Mouse (Mus musculus): Measurements from ENCODE around the gene Rdh11.

The Rdh11 gene

DNA sequence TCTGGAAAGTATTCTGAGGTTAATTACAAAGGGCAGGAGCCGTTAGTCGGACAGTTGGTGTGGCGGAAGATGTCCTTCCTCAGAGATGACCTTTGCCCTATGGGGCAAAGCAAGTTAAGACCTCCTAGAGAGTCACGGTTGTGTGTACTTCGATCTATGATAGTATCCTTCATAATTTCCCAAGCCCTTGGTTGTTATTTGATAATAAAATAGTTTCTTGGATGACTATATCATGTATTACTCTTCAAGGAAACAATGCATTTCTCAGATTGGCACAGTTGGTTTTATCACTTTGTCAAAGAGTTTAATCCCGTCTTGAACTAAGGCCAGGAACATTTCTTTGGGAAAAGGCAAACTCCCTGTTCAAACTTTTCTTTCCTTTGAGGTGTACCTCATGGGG lies at the start of gene Rdh11:
Rdh11 (minus strand) TSS at position 101 of the 400 bp plus-strand sequence.
- CTCF ChIA-PET, result no interaction called here

DNA sequence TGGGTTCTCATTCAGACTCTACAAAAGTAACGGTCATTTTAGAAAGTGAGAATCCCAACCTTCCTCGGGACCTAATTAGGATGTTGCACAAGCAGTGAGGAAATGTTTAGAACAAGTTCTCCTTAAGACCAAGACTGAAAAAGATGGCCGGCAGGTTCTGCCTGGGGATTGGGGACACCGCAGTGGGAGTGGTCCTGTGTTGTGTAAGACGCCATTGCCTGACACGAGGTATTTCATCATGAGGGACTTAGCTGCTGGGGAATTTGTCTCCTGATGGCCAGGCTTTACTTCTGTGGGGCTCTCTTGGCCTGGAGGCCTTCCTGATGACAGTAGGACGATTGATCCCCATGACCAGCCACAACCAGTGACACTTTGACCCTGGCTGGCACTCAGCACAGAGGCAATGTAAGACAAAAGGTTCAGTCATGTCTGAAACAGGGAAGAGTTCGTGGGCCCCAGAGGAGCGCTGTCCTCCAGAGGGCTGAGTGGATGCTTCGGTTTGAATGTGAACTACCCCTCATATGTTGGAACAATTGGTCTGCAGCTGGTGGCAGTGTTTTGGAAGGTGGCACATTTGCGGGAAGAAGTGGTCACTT lies 43.5 kb upstream of the Rdh11 start:
- CTCF ChIA-PET, result no interaction called here

DNA sequence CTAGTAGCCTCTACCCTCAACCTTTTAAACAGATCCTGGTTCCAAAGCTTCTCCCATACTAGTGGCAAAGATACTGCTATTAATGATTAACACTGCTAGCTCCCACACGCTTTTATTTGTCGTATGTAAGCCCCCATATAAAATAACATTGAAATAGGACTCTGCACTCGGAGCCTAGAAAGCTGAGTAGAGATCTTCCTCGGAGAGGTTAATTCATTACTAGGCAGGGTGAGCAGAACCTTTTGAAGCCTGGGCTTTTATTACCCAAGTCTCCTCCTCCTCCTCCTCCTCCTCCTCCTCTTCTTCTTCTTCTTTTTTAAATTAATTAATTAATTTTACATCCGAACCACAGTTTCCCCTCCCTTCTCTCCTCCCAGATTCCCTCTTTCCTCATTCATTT lies 25.4 kb upstream of the Rdh11 start:
- CTCF ChIA-PET, result no interaction called here

DNA sequence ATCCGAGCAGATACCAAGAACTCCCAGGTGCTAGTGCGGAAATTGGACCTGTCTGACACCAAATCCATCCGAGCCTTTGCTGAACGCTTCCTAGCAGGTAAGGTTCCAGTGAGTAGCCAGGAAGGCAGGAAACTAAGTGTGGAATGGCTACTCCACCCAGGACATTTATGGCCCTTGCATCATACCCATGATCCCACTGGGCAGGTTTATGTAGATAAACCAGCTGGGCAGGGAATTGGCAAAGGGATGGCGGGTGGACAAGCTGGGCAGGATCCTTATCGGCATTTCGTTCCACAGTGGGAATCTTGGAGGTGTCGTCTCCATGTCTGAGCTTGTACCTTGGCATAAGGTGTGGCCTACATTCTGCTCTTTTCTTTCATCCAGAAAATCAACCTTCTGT lies 19.4 kb upstream of the Rdh11 start:
- CTCF ChIA-PET, result no interaction called here

DNA sequence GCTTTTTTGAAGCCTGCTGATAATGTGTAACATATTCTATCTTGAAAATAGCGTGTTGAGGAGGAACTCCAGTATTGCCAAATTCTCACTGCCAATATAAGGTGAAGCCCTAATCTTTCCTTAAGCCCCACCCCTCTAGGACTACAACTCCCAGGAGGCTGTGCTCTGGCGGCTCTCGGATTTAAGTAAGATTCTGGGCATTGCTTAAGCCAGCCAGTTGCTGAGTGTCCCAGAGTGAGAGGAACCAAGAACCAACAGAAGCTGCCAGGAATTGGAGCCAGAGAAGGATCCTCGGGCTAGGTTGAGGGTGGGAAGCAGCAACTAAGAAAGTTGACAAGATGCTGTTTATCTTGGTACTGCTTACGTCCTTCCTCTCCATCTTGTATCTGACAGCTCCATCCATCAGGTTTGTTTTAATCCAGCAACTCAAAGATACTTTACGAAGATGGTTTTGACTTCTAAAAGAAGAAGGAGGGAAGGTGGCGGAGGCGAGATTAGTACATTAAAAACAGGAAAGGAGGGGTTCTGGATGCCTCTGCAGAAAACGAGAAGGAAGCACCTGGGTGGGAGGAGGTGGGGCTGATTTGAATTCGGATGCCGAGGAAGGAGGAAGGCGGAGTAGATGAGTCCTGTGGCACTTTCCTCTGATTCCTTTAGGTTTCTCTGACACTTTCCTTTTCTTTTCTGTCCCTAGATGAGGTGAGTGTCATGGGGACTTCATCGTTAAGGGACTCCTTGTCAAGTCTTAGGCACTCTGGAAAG lies 16.8 kb upstream of the Rdh11 start, which contains the start of gene Rdh12:
Rdh12 (plus strand) TSS at position 212 of the 762 bp plus-strand sequence.
- CTCF ChIA-PET, result no interaction called here

DNA sequence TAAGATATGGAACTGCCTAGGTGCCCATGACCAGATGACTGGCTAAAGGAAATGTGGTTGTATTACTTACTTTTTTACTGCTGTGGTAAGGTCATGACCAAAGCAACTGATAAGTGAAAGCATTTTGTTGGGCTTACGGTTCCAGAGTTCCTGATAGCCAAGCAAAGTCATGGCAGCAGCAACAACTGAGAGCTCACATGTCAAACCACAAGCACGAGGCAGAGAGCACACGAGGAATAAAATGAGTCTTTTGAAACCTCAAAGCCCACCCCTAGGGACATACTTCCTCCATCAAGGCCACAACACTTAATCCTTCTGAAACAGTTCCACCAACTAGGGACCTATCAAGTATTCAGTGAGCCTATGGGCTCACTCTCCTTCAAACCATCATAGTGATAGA lies 9.8 kb upstream of the Rdh11 start:
- CTCF ChIA-PET, result no interaction called here

DNA sequence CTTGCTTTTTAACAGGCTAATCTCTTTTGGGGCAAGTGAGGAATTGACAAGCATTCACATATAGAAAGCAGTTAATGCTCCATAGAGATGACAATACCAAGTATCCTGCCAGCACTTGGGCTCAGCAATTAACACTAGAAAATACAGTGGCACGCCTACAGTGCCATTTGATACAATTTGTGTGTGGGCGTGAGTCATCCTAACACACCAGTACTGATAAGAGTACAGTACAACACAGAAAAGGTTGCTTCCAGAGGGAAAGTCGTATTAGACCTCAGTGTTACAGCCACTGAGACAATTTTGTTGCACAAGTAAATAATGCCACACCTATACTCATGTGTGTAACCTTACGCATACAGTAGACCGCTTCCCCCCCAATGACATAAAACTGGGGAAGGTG lies 5.0 kb upstream of the Rdh11 start:
- CTCF ChIA-PET, result no interaction called here

DNA sequence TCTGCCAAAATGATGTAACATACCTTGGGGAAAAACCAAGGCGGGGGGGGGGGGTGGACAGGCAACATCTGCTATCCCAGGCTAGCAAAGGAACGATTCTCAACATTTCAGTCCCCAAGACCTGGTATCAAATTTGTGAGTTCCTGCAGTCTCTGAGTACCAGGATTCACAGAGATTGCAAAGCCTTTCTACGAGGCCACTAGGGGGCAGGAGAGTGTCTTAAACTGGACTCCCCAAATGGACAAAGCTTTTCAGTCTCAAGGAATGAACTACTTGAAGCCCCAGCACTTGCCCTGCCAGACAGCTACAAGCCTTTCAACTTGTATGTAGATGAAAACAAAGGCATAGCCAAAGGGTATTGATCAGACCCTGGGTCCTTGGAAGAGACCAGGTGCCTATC lies 1.3 kb upstream of the Rdh11 start:
- CTCF ChIA-PET, result interaction anchor here (0.6 to 1.5 kb wide), 8 partner anchors 22 to 1017 kb away, joined by 3 to 15 read pairs (median 7); partner anchors contain the start of gene Rad51b

DNA sequence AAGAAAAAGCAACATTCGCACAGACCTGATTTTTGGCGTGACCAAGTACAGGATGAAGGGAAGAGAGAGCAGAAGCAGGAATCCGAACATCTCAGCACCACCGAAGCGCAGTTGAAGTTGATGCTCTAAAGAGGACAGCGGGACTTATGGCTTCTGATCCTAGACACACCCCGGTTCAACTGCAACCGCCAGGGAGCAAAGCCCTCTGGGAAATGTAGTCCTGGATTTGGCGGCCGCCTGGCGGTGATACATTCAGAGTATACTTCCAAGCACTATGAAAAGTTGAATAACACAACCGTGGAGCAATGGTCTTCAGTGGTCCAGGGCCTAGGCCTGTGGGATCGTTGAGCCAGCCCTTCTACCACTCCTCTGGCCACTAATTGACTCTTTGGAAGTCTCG lies 392 bp downstream of the Rdh11 start:
- CTCF ChIA-PET, result no interaction called here

DNA sequence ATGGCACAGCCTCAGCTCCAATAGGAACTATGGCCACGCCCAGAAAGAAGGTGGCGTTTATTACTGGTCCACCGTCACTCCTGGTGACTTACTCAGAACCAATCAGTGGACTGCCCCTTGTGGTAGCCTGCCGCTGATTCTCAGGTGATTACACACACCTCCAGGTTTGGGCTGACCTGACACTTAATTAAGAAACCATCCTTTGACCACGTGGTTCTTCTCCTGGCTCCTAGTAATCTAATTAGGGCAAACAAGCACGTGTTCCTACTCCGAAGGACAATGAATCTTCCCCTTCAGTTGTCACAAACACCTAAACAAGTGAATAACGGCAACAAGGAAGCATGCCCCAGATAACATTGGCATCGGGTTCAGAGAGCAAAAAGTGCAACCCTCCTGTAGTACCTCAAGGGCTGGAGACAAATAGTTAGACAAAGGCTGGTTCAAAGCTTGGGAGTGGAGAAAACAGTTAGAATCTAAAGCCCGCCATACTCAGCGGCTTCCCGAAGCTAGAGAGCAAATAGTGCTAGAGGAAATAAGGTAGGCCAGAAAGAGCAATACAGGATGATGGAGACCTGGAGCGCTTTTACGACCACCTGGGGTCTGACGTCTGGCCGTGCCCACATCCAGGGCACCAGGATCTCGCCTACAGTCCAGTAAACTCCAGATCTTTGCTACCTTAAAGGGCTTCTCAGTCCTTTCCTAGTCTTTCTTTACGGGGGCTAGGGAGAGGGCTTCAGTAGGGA lies 991 bp downstream of the Rdh11 start:
- CTCF ChIA-PET, result no interaction called here

DNA sequence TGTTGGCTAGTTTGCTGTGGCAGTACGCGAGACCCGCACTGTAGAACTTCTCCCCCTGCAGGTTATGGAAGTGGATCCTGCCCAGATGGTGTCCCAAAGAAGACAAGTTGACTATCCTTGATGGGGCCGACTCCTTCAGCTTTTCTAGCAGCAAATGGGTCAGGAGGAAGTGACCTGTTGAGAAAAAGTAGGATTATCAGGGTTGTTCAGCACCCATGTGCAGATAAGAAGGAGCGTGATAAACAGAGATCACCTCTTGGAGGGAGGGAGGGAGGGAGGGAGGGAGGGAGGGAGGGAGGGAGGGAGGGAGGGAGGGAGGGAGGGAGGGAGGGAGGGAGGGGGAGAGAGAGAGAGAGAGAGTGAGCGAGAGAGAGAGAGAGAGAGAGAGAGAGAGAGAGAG lies 6.9 kb downstream of the Rdh11 start:
- CTCF ChIA-PET, result interaction anchor here (0.7 kb wide), 1 partner anchor 74 kb away, joined by 3 read pairs; no protein-coding TSS in a partner anchor

DNA sequence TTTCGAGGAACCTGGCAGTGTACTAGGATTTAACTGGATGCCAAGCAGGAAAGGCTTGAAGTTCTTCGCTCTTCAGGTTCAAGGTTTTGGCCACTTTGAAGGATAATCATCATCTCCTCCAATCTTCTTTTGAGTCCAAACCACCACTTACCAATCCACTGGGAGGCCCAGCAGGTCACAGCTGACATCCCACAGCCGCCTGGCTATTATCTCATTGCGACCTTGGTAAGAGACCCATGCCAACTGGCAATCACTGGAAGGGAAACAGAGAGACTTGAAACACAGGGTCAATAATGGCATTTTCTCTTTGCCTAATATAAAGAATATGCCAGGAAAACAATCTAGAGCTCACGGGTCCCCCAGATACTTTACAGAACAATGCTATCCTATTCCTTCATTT lies 16.1 kb downstream of the Rdh11 start:
- CTCF ChIA-PET, result no interaction called here

DNA sequence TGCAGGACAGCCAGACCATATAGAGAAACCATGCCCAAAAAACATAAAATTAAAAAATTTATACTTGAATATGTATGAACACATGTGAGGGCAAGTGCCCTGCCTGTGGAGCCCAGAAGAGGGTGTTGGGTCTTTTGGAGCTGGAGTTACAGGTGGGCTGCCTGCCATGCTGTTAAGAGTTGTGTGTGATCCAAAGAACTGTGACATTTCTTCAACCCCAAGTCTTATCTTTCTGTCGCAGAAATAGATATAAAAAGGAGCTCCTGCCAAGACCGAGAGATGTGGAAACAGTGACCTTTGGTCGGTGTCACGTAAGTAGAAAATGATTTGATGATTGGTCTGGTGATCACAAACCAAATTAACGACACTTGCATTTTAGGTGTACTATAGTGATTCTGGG lies 18.4 kb downstream of the Rdh11 start:
- CTCF ChIA-PET, result no interaction called here

DNA sequence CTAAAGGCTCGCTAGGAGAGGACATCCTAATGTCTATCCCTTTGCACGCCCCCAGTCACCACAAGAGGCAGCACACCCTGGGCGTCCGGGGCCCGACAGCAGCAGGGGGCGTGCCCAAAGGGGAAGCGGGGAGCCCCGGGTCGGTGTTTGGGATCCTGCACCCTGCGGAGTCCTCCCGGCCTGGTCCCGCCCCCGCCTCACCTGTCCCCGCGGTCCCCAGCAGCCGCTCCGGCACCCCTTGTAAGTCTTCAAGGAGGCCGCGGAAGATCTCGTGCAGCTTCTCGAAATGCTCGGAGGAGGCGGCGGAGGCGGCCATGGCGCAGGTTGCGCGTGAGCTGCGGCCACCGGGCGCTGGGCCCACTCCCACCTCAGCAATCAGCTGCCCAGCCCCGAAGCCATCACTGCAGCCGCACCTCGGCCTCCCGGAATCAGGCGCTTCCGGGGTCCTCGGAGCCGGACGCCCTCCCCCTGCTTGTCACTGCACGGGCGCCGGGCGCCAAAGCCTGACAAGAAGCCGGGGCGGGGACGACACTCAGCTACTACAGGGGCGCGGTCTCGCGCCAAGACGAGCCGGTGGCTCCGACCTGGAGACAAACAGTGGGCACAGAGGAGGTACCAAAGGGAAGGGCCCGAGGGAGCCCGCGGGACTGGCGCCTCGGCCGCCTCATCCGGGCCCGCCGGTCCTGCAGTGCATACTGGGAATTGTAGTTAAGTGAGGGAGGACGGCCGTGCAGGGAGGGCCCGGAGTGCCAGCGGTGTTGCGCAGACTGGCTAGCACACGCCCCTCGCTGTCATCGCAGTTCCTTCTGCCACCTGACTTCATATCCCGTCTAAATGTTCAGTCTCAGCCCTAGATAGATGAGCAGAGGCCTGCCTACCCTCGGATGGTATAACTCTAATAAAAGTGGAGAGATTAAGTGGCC lies 19.8 kb downstream of the Rdh11 start, which contains the start of gene Vti1b:
Vti1b (minus strand) TSS at position 649 of the 923 bp plus-strand sequence.
- CTCF ChIA-PET, result no interaction called here

DNA sequence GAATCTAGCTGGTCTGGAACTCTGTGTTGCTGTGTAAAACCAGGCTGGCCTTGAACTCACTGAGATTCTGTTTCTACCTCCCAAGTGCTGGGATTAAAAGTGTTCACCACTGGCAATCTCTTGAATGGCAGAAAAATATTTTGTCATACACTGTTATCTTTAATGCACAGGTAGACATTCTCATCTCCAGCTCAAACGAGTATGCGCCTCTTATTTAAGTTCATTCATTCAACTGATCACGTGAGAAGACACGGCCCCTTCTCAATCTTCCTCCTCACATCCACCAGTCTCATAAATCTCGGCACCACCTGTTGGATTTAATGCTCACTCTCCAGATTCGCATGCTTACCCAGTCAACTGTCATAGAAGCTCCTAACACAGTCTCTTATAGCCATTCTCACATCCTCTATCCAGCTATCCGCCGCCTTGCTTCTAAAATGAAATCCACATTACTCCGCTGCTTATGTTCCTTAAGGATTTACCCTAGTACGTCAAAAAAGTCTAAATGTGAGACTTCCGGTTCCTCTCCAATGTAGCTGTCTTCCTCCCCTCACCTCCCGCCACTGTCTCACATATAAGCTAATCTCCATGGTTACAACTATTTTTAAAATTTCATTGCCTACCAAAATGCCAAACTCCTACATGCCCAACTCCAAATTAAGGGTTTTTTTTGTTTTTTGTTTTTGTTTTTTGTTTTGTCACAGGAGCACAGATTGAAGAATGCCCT lies 20.7 kb downstream of the Rdh11 start:
- CTCF ChIA-PET, result interaction anchor here (0.5 to 0.7 kb wide), 4 partner anchors 28 to 94 kb away, joined by 3 to 7 read pairs (median 5); no protein-coding TSS in a partner anchor

DNA sequence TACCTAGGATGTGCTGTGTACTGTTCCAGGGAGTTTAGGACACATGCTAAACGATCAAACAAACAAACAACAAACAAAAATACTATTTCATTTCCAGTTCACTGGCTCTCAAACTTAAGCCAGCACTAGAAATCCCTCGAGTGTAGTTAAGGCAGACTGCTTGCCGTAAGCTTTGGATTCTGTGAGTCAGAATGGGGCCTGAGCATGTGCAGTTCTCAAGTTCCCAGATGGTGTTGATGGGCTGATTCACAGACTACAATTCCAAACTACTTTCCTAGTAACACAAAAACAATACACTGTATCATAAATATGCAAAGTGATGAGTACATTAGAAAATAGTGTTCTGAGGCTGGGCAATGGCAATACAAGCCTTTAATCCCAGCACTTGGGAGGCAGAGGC lies 21.7 kb downstream of the Rdh11 start:
- CTCF ChIA-PET, result interaction anchor here (0.7 kb wide), 1 partner anchor 87 kb away, joined by 7 read pairs; no protein-coding TSS in a partner anchor

DNA sequence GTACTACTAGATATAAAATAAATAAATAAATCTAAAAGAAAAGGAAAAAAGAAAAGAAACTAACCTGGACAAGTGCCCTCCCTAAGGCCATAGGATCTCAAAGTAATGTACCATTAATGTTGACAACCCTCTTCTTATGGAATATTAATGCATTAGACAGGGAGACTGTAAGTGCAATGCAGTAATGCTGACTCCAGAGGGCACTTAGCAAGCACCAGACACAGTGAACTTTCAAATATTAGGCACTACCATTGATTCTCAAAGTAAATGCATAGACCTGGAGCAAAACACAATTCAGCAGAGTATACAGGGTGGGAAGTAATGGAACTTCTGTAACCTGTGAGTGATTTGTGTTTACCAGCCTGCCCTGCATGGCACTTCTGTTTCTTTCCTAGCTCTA lies 22.9 kb downstream of the Rdh11 start:
- CTCF ChIA-PET, result interaction anchor here (0.8 kb wide), 1 partner anchor 24 kb away, joined by 9 read pairs; no protein-coding TSS in a partner anchor

DNA sequence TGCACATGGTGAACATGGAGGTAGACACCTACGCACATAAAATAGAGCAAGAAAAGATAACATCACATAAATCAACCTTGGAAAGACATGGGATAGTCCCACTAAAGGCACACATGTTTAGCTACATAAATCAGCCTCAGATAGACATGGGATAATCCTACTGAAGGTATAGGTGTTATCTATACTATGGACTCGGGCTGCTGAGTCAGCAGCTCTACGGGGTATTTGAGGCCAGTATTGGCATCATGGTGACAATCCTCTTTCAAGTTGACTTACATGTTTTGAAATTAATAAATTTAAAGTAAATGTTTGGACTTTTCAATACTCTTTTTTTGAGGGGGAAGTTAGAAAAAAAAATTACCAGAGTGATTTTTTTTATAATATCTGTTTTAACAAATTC lies 29.2 kb downstream of the Rdh11 start:
- CTCF ChIA-PET, result no interaction called here

DNA sequence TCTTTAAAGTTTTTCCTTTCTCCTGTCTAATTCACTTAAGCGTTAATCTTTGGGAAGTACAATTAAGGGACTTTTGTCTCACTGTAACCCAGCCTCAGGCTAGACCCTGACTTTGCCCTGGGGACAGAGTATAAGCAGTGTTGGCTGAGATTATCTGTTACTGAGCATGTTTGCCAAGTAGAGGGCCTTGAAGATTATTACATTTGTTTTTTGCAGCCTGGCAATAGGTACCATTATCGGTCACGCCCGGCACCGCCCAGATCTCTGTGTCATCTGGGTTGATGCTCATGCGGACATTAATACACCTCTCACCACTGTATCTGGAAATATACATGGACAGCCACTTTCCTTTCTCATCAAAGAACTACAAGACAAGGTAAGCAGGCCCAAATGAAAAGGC lies 42.4 kb downstream of the Rdh11 start:
- CTCF ChIA-PET, result no interaction called here

DNA sequence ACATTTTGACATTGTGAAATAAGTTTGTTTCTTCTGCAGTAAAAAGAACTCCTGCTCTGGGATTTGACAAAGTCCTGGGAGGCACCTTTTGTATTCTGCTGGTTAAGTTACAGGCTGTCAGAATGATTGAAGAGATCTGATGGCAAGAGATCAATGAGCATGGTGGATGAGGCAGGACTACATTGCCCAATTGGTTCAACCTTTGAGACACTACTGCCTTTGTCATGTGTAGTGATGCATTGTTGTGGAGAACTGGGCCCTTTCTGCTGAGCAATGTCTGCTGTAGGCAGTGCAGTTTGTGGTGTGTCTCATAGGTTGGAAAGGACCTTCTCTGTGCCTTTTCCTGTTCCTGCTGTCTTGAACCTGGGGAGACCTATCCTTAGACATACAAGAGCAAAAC lies 50.7 kb downstream of the Rdh11 start:
- CTCF ChIA-PET, result no interaction called here

DNA sequence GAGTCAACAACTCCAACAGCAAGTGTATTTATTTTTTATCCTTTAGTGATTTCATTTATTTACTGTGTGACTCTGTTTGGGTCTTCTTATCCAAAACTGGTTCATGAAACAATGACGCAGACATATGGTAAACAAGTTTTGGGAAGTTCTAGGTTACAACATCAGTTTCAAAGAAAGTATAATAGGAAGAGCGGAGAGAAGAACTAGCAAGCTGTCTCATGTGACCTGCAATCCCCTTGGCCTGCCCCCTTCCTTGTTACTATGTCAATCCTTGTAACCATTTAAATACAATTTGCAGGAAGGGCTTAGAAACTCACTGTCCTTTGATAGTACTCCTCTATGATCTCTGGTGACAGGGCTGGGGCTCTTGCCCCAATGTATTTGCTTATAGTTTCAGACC lies 51.3 kb downstream of the Rdh11 start:
- CTCF ChIA-PET, result no interaction called here
